Mouse (Mus musculus) heart, postnatal 0 days (tissue): ENCODE measurements around the gene Tmsb15l.

Source experiments
- CTCF ChIP-seq: IDR thresholded peaks from 2 replicates; pipeline ENCODE4 v1.5.1; 2016; ENCODE audit warnings: antibody characterized with exemption, control low read depth, low read depth
- EP300 ChIP-seq: IDR thresholded peaks from 2 replicates; pipeline ENCODE4 v1.6.1; 2016; ENCODE audit warnings: antibody characterized with exemption, low read depth

DNA sequence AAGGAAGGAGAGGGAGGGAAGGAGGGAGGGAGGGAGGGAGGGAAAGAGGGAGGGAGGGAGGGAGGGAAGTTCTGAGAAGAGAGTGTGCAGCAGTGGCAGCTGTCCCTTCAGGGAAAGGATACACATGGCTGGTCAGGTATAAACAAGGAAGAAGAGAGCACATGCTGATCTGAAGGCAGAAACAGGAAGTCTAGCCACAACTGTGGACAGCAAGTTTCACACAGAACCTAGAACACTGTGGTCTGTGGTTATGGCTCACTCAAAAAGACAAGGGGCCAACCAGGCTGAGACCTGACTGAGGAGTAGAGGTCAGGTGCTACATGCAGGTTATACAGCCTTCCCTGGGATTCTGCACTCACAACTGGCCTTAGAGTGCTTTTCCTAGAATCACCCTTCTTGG, 9.4 kb upstream of the Tmsb15l start:
- TF ChIP-seq EP300 (no peak), CTCF (no peak)
